21 mouse cellular contexts compared by ENCODE assay signal in genomic region chr8:81512826-81513225, GRCm38 (mm10).
DNase-seq lines count a peak whose midpoint lies in the region; ATAC-seq lines count a peak whose summit lies in the region.
"Had no signal": no experiment of that assay in that cellular context is flagged by ENCODE, and none has a peak within 500 bp of the region (broad histone marks: within the 10 kb centered on the region; RNA-seq: fewer than 3 reads in every experiment).

No protein-coding gene starts in this region.

- no peaks in the 10 kb centered on the region for H3K27me3 ChIP-seq in embryonic facial prominence, embryonic 11.5 days (ENCODE audit: control insufficient read depth, insufficient read depth, low read length)
- H3K27me3 ChIP-seq in embryonic facial prominence, embryonic 10.5 days (replicated peaks; ENCODE audit: low read depth, poor library complexity, severe bottlenecking): no peaks in the 10 kb centered on the region
- H3K27me3 ChIP-seq in forebrain, embryonic 16.5 days (replicated peaks; ENCODE audit: control insufficient read depth, insufficient read depth, low read length): no peaks in the 10 kb centered on the region
- no peaks in the 10 kb centered on the region for H3K27me3 ChIP-seq in forebrain, embryonic 14.5 days (replicated peaks; ENCODE audit: control insufficient read depth, insufficient read depth, low read length)
- H3K27me3 ChIP-seq in embryonic facial prominence, embryonic 14.5 days (replicated peaks; ENCODE audit: control insufficient read depth, insufficient read depth, low read length): no peaks in the 10 kb centered on the region; the same call in 1 of the 2 replicates
- H3K27me3 ChIP-seq: CH12.LX had no signal

- peak; percentile 52 for DNase-seq in embryonic facial prominence, embryonic 11.5 days (ENCODE audit: low spot score)
- DNase-seq in embryonic facial prominence, embryonic 10.5 days (ENCODE audit: low spot score): no peak
- DNase-seq in forebrain, embryonic 14.5 days (ENCODE audit: low spot score): no peak
- peak; percentile 81 for DNase-seq in embryonic facial prominence, embryonic 14.5 days (ENCODE audit: low spot score)
- no peak for DNase-seq in spleen, postnatal 36 days (ENCODE audit: low spot score in 2 of 2)
- DNase-seq: adrenal gland, adult 2 months; adrenal gland, adult 8-10 months; adrenal gland, postnatal 10 days; adrenal gland, postnatal 14 days; adrenal gland, postnatal 25 days; adrenal gland, postnatal 36 days; B cell, adult 2 months; cerebellum, adult 11 months; cerebellum, adult 11-12 months; cerebellum, adult 18-20 months had no signal

- no peak for ATAC-seq in embryonic facial prominence, embryonic 11.5 days (replicated peaks; ENCODE audit: insufficient number of reproducible peaks, low FRiP score, low TSS enrichment, low read depth)
- 0 out of 2 replicates have a peak, but pooled peaks have one; percentile 26 for ATAC-seq in forebrain, embryonic 16.5 days
- no peak for ATAC-seq in forebrain, embryonic 14.5 days
- ATAC-seq in embryonic facial prominence, embryonic 14.5 days (ENCODE audit: low read depth): no peak
- ATAC-seq: activated CD4-positive, CD25-positive, alpha-beta regulatory T cell, adult 4 months; CD4-positive, CD25-positive, alpha-beta regulatory T cell, adult 4 months; Patski had no signal

- H3K27ac ChIP-seq in embryonic facial prominence, embryonic 11.5 days (replicated peaks; ENCODE audit: low read depth, low read length): no peak overlapping the region
- no peak overlapping the region for H3K27ac ChIP-seq in embryonic facial prominence, embryonic 10.5 days (replicated peaks)
- H3K27ac ChIP-seq in forebrain, embryonic 16.5 days (ENCODE audit: low read length): no peak overlapping the region
- H3K27ac ChIP-seq in forebrain, embryonic 14.5 days (ENCODE audit: low read depth, low read length): no peak overlapping the region
- H3K27ac ChIP-seq in embryonic facial prominence, embryonic 14.5 days (replicated peaks; ENCODE audit: low read depth, low read length): no peak overlapping the region

- no peaks in the 10 kb centered on the region for H3K36me3 ChIP-seq in embryonic facial prominence, embryonic 11.5 days (replicated peaks; ENCODE audit: control insufficient read depth, insufficient read depth, low read depth, low read length)
- no peaks in the 10 kb centered on the region for H3K36me3 ChIP-seq in embryonic facial prominence, embryonic 10.5 days (replicated peaks)
- no peaks in the 10 kb centered on the region for H3K36me3 ChIP-seq in forebrain, embryonic 16.5 days (ENCODE audit: control insufficient read depth, insufficient read depth)
- no peaks in the 10 kb centered on the region for H3K36me3 ChIP-seq in forebrain, embryonic 14.5 days (ENCODE audit: control insufficient read depth, insufficient read depth, low read length)
- no peaks in the 10 kb centered on the region for H3K36me3 ChIP-seq in embryonic facial prominence, embryonic 14.5 days (ENCODE audit: control insufficient read depth, insufficient read depth, low read length)
- H3K36me3 ChIP-seq: G1E had no signal

- H3K9me3 ChIP-seq in embryonic facial prominence, embryonic 11.5 days (replicated peaks; ENCODE audit: control insufficient read depth, low read length): no peaks in the 10 kb centered on the region
- no peaks in the 10 kb centered on the region for H3K9me3 ChIP-seq in embryonic facial prominence, embryonic 10.5 days
- H3K9me3 ChIP-seq in forebrain, embryonic 16.5 days (ENCODE audit: control insufficient read depth, low read length): no peaks in the 10 kb centered on the region
- H3K9me3 ChIP-seq in forebrain, embryonic 14.5 days (replicated peaks; ENCODE audit: control insufficient read depth, low read length): no peaks in the 10 kb centered on the region
- H3K9me3 ChIP-seq in embryonic facial prominence, embryonic 14.5 days (ENCODE audit: control insufficient read depth, low read length): no peaks in the 10 kb centered on the region
- H3K9me3 ChIP-seq: G1E had no signal

- no peak overlapping the region for H3K4me3 ChIP-seq in embryonic facial prominence, embryonic 11.5 days (ENCODE audit: low read depth, low read length)
- no peak overlapping the region for H3K4me3 ChIP-seq in embryonic facial prominence, embryonic 10.5 days
- no peak overlapping the region for H3K4me3 ChIP-seq in forebrain, embryonic 16.5 days (replicated peaks; ENCODE audit: low read length)
- H3K4me3 ChIP-seq in forebrain, embryonic 14.5 days (ENCODE audit: low read depth, low read length): no peak overlapping the region
- no peak overlapping the region for H3K4me3 ChIP-seq in embryonic facial prominence, embryonic 14.5 days (ENCODE audit: low read depth, low read length)

- no peaks in the 10 kb centered on the region for H3K4me1 ChIP-seq in embryonic facial prominence, embryonic 11.5 days (ENCODE audit: control insufficient read depth, insufficient read depth, low read length)
- H3K4me1 ChIP-seq in embryonic facial prominence, embryonic 10.5 days: no peaks in the 10 kb centered on the region
- H3K4me1 ChIP-seq in forebrain, embryonic 16.5 days (replicated peaks; ENCODE audit: control insufficient read depth, insufficient read depth, low read length): no peaks in the 10 kb centered on the region
- no peaks in the 10 kb centered on the region for H3K4me1 ChIP-seq in forebrain, embryonic 14.5 days (ENCODE audit: control insufficient read depth, insufficient read depth, low read length)
- no peaks in the 10 kb centered on the region for H3K4me1 ChIP-seq in embryonic facial prominence, embryonic 14.5 days (ENCODE audit: control insufficient read depth, insufficient read depth, low read length)

- H3K4me2 ChIP-seq in embryonic facial prominence, embryonic 11.5 days (ENCODE audit: low read depth, low read length): no peak overlapping the region
- H3K4me2 ChIP-seq in forebrain, embryonic 16.5 days (ENCODE audit: low read length): no peak overlapping the region
- H3K4me2 ChIP-seq in forebrain, embryonic 14.5 days (ENCODE audit: low read length): no peak overlapping the region
- H3K4me2 ChIP-seq in embryonic facial prominence, embryonic 14.5 days (ENCODE audit: low read depth, low read length): no peak overlapping the region

- H3K9ac ChIP-seq in embryonic facial prominence, embryonic 11.5 days (replicated peaks; ENCODE audit: low read length): no peak overlapping the region
- no peak overlapping the region for H3K9ac ChIP-seq in forebrain, embryonic 16.5 days (replicated peaks; ENCODE audit: low read depth, low read length)
- no peak overlapping the region for H3K9ac ChIP-seq in forebrain, embryonic 14.5 days (ENCODE audit: low read length)
- H3K9ac ChIP-seq in embryonic facial prominence, embryonic 14.5 days (ENCODE audit: low read depth, low read length): no peak overlapping the region

Comparison
In these comparisons a context has a peak if more than half of its experiments do, and no peak if none do; other contexts are left out.
1. DNase-seq: peak in embryonic facial prominence, embryonic 11.5 days (single experiment) and embryonic facial prominence, embryonic 14.5 days (single experiment); none in embryonic facial prominence, embryonic 10.5 days (single experiment), forebrain, embryonic 14.5 days (single experiment) and spleen, postnatal 36 days (0 of 2).